Mouse (Mus musculus) Patski (cell line): ENCODE measurements around the gene Cdc5l. TPM values are rescaled to one million over a fixed set of nuclear protein-coding genes. Genes with fewer than 3 reads are reported as not detected.
"Not testable (repeated sequence)": the region's sequence is repeated elsewhere in the genome, so short reads cannot be mapped to it uniquely, and the experiment has no call there.

Source experiments
- ATAC-seq: fragments of 100-300 bp; one replicate; pipeline ENCODE4 v1.8.0; 2021
- CTCF ChIA-PET: fragments of 350-600 bp; sonication (Branson Sonifier 250); formaldehyde crosslinking; loops from one replicate; lab custom pipeline; 2022; ENCODE audit warnings: inconsistent platforms; lab: Charles Lee
- POLR2A ChIA-PET: fragments of 350-600 bp; sonication (Branson Sonifier 250); formaldehyde crosslinking; loops from one replicate; lab custom pipeline; 2022; ENCODE audit warnings: antibody characterized with exemption, inconsistent platforms; lab: Charles Lee
- DNase-seq: peaks from one replicate; pipeline ENCODE4 v3.0.0-alpha.2; 2011; ENCODE audit warnings: low read depth, low spot score
- H3K27me3 ChIP-seq: fragments of 371-371 bp; one replicate; pipeline ENCODE4 v1.5.1; 2021
- CTCF ChIP-seq: fragments of 100-300 bp; IDR thresholded peaks from one replicate; pipeline ENCODE4 v1.5.1; 2021
- in situ Hi-C: fragments of 300-500 bp; cut with MboI; formaldehyde crosslinking; loops from 3 replicates; pipeline ENCODE4 v1.11.1; 2018; ENCODE audit warnings: low pct_unique_long_range_greater_than_20kb, mixed read lengths
- polyA plus RNA-seq: library from polyadenylated mRNA; unstranded; gene quantifications from one replicate; pipeline ENCODE4 v1.2.3, GENCODE M21; 2021

Gene Cdc5l
- polyA plus RNA-seq, 1 experiment from 2014 or later, result 59.8 TPM

GRCm38 (mm10) chr17:45462506-45462905 lies 29.0 kb upstream of the Cdc5l start:
- ChIA-PET CTCF (no interaction called here), POLR2A (interaction anchor here (0.7 kb wide), 2 partner anchors 300 to 563 kb away, joined by 3 read pairs; no protein-coding TSS in a partner anchor)
- no peak for DNase-seq
- TF ChIP-seq CTCF, result no peak
- ATAC-seq, result no peak
- in situ Hi-C loops, result no loop called here
- H3K27me3 ChIP-seq, result no peaks in the 10 kb centered on the region

GRCm38 (mm10) chr17:45459062-45459461 lies 25.5 kb upstream of the Cdc5l start:
- H3K27me3 ChIP-seq, result no peaks in the 10 kb centered on the region
- in situ Hi-C loops, result no loop called here
- TF ChIP-seq CTCF, result no peak
- ChIA-PET CTCF (no interaction called here), POLR2A (no interaction called here)
- DNase-seq, result no peak
- no peak for ATAC-seq

GRCm38 (mm10) chr17:45458516-45458915 lies 25.0 kb upstream of the Cdc5l start:
- in situ Hi-C loops, result no loop called here
- H3K27me3 ChIP-seq, result no peaks in the 10 kb centered on the region
- no peak for TF ChIP-seq CTCF
- DNase-seq (no peak), ATAC-seq (no peak)
- POLR2A ChIA-PET, result no interaction called here
- CTCF ChIA-PET, result no interaction called here

GRCm38 (mm10) chr17:45457487-45457886 lies 23.9 kb upstream of the Cdc5l start:
- POLR2A ChIA-PET, result no interaction called here
- in situ Hi-C loops, result no loop called here
- no peak for DNase-seq
- H3K27me3 ChIP-seq, result no peaks in the 10 kb centered on the region
- peak; percentile 41 for TF ChIP-seq CTCF
- ATAC-seq, result no peak
- CTCF ChIA-PET, result no interaction called here

- POLR2A ChIA-PET, result no interaction called here
- ATAC-seq (no peak), DNase-seq (no peak)
- in situ Hi-C loops, result no loop called here
- CTCF ChIA-PET, result no interaction called here
- H3K27me3 ChIP-seq, result no peaks in the 10 kb centered on the region
- TF ChIP-seq CTCF, result no peak
These were observed 23.0 kb upstream of the Cdc5l start for GRCm38 (mm10) chr17:45456260-45457152.

GRCm38 (mm10) chr17:45455783-45456182 lies 22.2 kb upstream of the Cdc5l start:
- CTCF ChIA-PET, in situ Hi-C loops, DNase-seq, ATAC-seq, H3K27me3 ChIP-seq, POLR2A ChIA-PET: not testable (repeated sequence)

GRCm38 (mm10) chr17:45454794-45455193 lies 21.3 kb upstream of the Cdc5l start:
- H3K27me3 ChIP-seq, result no peaks in the 10 kb centered on the region
- POLR2A ChIA-PET, result no interaction called here
- CTCF ChIA-PET, result no interaction called here
- in situ Hi-C loops, result no loop called here
- no peak for DNase-seq
- ATAC-seq, result no peak
- no peak for TF ChIP-seq CTCF

GRCm38 (mm10) chr17:45452271-45452670 lies 18.7 kb upstream of the Cdc5l start:
- ChIA-PET POLR2A (no interaction called here), CTCF (no interaction called here)
- in situ Hi-C loops, result no loop called here
- no peaks in the 10 kb centered on the region for H3K27me3 ChIP-seq
- DNase-seq, result no peak
- ATAC-seq, result no peak
- no peak for TF ChIP-seq CTCF

GRCm38 (mm10) chr17:45450153-45450552 lies 16.6 kb upstream of the Cdc5l start:
- ChIA-PET POLR2A (interaction anchor here (0.7 kb wide), 2 partner anchors 13 to 485 kb away, joined by 3 to 6 read pairs; no protein-coding TSS in a partner anchor), CTCF (interaction anchor here (1.0 kb wide), 1 partner anchor 17 kb away, joined by 3 read pairs; no protein-coding TSS in a partner anchor)
- no peak for DNase-seq
- H3K27me3 ChIP-seq, result no peaks in the 10 kb centered on the region
- no peak for ATAC-seq
- in situ Hi-C loops, result no loop called here
- no peak for TF ChIP-seq CTCF

- ChIA-PET POLR2A (no interaction called here), CTCF (interaction anchor here (1.0 kb wide), 1 partner anchor 16 kb away, joined by 3 read pairs; no protein-coding TSS in a partner anchor)
- ATAC-seq (no peak), DNase-seq (no peak)
- in situ Hi-C loops, result no loop called here
- no peaks in the 10 kb centered on the region for H3K27me3 ChIP-seq
- TF ChIP-seq CTCF, result no peak
These were observed 16.0 kb upstream of the Cdc5l start for GRCm38 (mm10) chr17:45449586-45449985.

GRCm38 (mm10) chr17:45447063-45447462 lies 13.5 kb upstream of the Cdc5l start:
- no peak for ATAC-seq
- CTCF ChIA-PET, result interaction anchor here (1.5 kb wide), 1 partner anchor 12 kb away, joined by 3 read pairs; no protein-coding TSS in a partner anchor

More at GRCm38 (mm10) chr17:45447063-45447462, 13.5 kb upstream of the Cdc5l start:
- no peak for TF ChIP-seq CTCF
- POLR2A ChIA-PET, result no interaction called here
- no peak for DNase-seq
- in situ Hi-C loops, result no loop called here
- H3K27me3 ChIP-seq, result no peaks in the 10 kb centered on the region
